Mouse (Mus musculus) CH12.LX (cell line): ENCODE data around the gene Aspg. TPM values are rescaled to one million over a fixed set of nuclear protein-coding genes. Genes with fewer than 3 reads are reported as not detected.

Source experiments
- DNase-seq: peaks from one replicate; pipeline ENCODE4 v3.0.0-alpha.2; 2013; ENCODE audit errors: extremely low read depth
- H3K27ac ChIP-seq: 2 replicates; pipeline ENCODE4 v1.5.1; 2012; ENCODE audit warnings: low read depth, mild to moderate bottlenecking, control low read depth, moderate library complexity; ENCODE audit not compliant: insufficient read depth
- H3K27me3 ChIP-seq: replicated peaks from 2 replicates; pipeline ENCODE3; 2012; ENCODE audit warnings: inconsistent platforms
- H3K36me3 ChIP-seq, 2 experiments: replicated peaks in 1 of 2; 2 replicates each; pipeline versions ENCODE3 to v1.6.1; 2012; ENCODE audit warnings: inconsistent platforms in 1 of 2, low read length in 1 of 2, mild to moderate bottlenecking in 1 of 2, mixed read lengths in 1 of 2, moderate library complexity in 1 of 2; ENCODE audit not compliant: control insufficient read depth in 1 of 2, insufficient read depth in 1 of 2
- H3K4me1 ChIP-seq, 2 experiments: 2 replicates each; pipeline ENCODE4 v1.6.1; 2012; ENCODE audit warnings: inconsistent platforms in 1 of 2, moderate library complexity in 1 of 2; ENCODE audit not compliant: insufficient read depth in 2 of 2, control insufficient read depth in 1 of 2
- H3K4me2 ChIP-seq: 2 replicates; pipeline ENCODE4 v1.6.1; 2012; ENCODE audit warnings: low read depth, mild to moderate bottlenecking, control low read depth; ENCODE audit not compliant: poor library complexity, insufficient read depth, severe bottlenecking
- H3K4me3 ChIP-seq, 3 experiments: fragments of 150-350 bp in 1 of 3; sonication (generic) in 1 of 3; replicated peaks in 1 of 3; 2 replicates each; pipeline versions ENCODE3 to v1.5.1; 2011 to 2012; ENCODE audit warnings: low read depth in 2 of 3, low read length in 2 of 3, mild to moderate bottlenecking in 2 of 3, moderate library complexity in 2 of 3, control low read depth in 1 of 3, improper control_type of control experiment in 1 of 3, inconsistent platforms in 1 of 3, mixed read lengths in 1 of 3; ENCODE audit not compliant: poor library complexity in 1 of 3
- H3K79me2 ChIP-seq: replicated peaks from 2 replicates; pipeline ENCODE4 v1.6.1; 2012; ENCODE audit warnings: mild to moderate bottlenecking, moderate library complexity; ENCODE audit not compliant: control insufficient read depth, poor library complexity, insufficient read depth, severe bottlenecking; ENCODE audit errors: extremely low read depth
- H3K9ac ChIP-seq: 2 replicates; pipeline ENCODE4 v1.6.1; 2012; ENCODE audit warnings: low read depth, mild to moderate bottlenecking, control low read depth, moderate library complexity; ENCODE audit not compliant: insufficient read depth
- H3K9me3 ChIP-seq: replicated peaks from 2 replicates; pipeline ENCODE3; 2012; ENCODE audit warnings: low read length, inconsistent platforms, mixed read lengths
- BHLHE40 ChIP-seq: IDR thresholded peaks from 2 replicates; pipeline ENCODE4 v1.6.1; 2011; ENCODE audit warnings: mild to moderate bottlenecking, low read depth, low read length, improper control_type of control experiment
- CTCF ChIP-seq, 2 experiments: IDR thresholded peaks in 1 of 2; conservative IDR thresholded peaks in 1 of 2; 2 replicates each; pipeline ENCODE4 v1.5.1; 2011 to 2012; ENCODE audit warnings: low read depth in 2 of 2, low read length in 2 of 2, improper control_type of control experiment in 1 of 2, inconsistent platforms in 1 of 2, mild to moderate bottlenecking in 1 of 2, moderate library complexity in 1 of 2
- GABPA ChIP-seq: IDR thresholded peaks from 2 replicates; pipeline ENCODE4 v1.6.1; 2012; ENCODE audit warnings: low read depth, low read length, improper control_type of control experiment, inconsistent platforms; ENCODE audit not compliant: insufficient replicate concordance
- IRF4 ChIP-seq: IDR thresholded peaks from 2 replicates; pipeline ENCODE4 v1.6.1; 2014; ENCODE audit warnings: low read depth, mild to moderate bottlenecking, inconsistent platforms, low read length, improper control_type of control experiment
- KAT2A ChIP-seq: IDR thresholded peaks from 2 replicates; pipeline ENCODE4 v1.6.1; 2012; ENCODE audit warnings: low read length, improper control_type of control experiment, inconsistent platforms; ENCODE audit not compliant: insufficient replicate concordance
- MAFK ChIP-seq: IDR thresholded peaks from 2 replicates; pipeline ENCODE4 v1.6.1; 2011; ENCODE audit warnings: low read length, improper control_type of control experiment; ENCODE audit not compliant: insufficient replicate concordance
- MAZ ChIP-seq: IDR thresholded peaks from 2 replicates; pipeline ENCODE4 v1.6.1; 2012; ENCODE audit warnings: low read depth, mild to moderate bottlenecking, inconsistent platforms, low read length, improper control_type of control experiment, moderate library complexity
- MEF2A ChIP-seq: IDR thresholded peaks from 2 replicates; pipeline ENCODE4 v1.6.1; 2014; ENCODE audit warnings: low read depth, mild to moderate bottlenecking, inconsistent platforms, low read length, improper control_type of control experiment, borderline replicate concordance
- MXI1 ChIP-seq: IDR thresholded peaks from 2 replicates; pipeline ENCODE4 v1.6.1; 2011; ENCODE audit warnings: mild to moderate bottlenecking, low read depth, low read length, improper control_type of control experiment
- MYC ChIP-seq: IDR thresholded peaks from 2 replicates; pipeline ENCODE4 v1.6.1; 2011; ENCODE audit warnings: low read depth, mild to moderate bottlenecking, improper control_type of control experiment, low read length
- NELFE ChIP-seq: IDR thresholded peaks from 2 replicates; pipeline ENCODE4 v1.6.1; 2011; ENCODE audit warnings: low read depth, low read length, improper control_type of control experiment
- POLR2A ChIP-seq: IDR thresholded peaks from 2 replicates; pipeline ENCODE4 v1.6.1; 2011; ENCODE audit warnings: low read depth, mild to moderate bottlenecking, improper control_type of control experiment, low read length
- POLR2AphosphoS2 ChIP-seq: IDR thresholded peaks from 2 replicates; pipeline ENCODE4 v1.6.1; 2011; ENCODE audit warnings: low read depth, low read length, improper control_type of control experiment
- RAD21 ChIP-seq: IDR thresholded peaks from 2 replicates; pipeline ENCODE4 v1.6.1; 2011; ENCODE audit warnings: low read depth, mild to moderate bottlenecking, low read length, improper control_type of control experiment, moderate library complexity
- RCOR1 ChIP-seq: conservative IDR thresholded peaks from 2 replicates; pipeline ENCODE4 v1.6.1; 2012; ENCODE audit warnings: low read depth, mild to moderate bottlenecking, inconsistent platforms, low read length, improper control_type of control experiment
- SIN3A ChIP-seq: IDR thresholded peaks from 2 replicates; pipeline ENCODE4 v1.6.1; 2012; ENCODE audit warnings: low read length, improper control_type of control experiment, inconsistent platforms
- TBP ChIP-seq: conservative IDR thresholded peaks from 2 replicates; pipeline ENCODE4 v1.6.1; 2011; ENCODE audit warnings: low read depth, low read length, improper control_type of control experiment
- TCF12 ChIP-seq: IDR thresholded peaks from 2 replicates; pipeline ENCODE4 v1.6.1; 2014; ENCODE audit warnings: low read depth, mild to moderate bottlenecking, inconsistent platforms, low read length, improper control_type of control experiment
- UBTF ChIP-seq: IDR thresholded peaks from 2 replicates; pipeline ENCODE4 v1.6.1; 2012; ENCODE audit warnings: low read depth, mild to moderate bottlenecking, inconsistent platforms, low read length, improper control_type of control experiment, moderate library complexity
- ZC3H11A ChIP-seq: IDR thresholded peaks from 2 replicates; pipeline ENCODE4 v1.6.1; 2012; ENCODE audit warnings: low read depth, mild to moderate bottlenecking, inconsistent platforms, low read length, improper control_type of control experiment
- ZKSCAN1 ChIP-seq: IDR thresholded peaks from 2 replicates; pipeline ENCODE4 v1.6.1; 2012; ENCODE audit warnings: low read depth, inconsistent platforms, low read length, improper control_type of control experiment, borderline replicate concordance
- dilution Hi-C: fragments of 300-500 bp; cut with MboI; formaldehyde crosslinking; loops from 2 replicates; pipeline ENCODE4 v1.14.3; 2020; ENCODE audit warnings: low sequenced_read_pairs; ENCODE audit not compliant: extremely low pct_unique_long_range_greater_than_20kb, extremely low pct_ligation_motif_present
- in situ Hi-C: fragments of 300-500 bp; cut with MboI; formaldehyde crosslinking; loops from 3 replicates; pipeline ENCODE4 v1.14.3; 2019; ENCODE audit warnings: low sequenced_read_pairs, low pct_ligation_motif_present, low pct_unique_long_range_greater_than_20kb, mixed read lengths
- polyA plus RNA-seq: library from polyadenylated mRNA; unstranded; fragments of >175 nt; gene quantifications from 2 replicates; pipeline ENCODE4 v1.2.1, GENCODE M21; 2012; ENCODE audit warnings: low read depth; ENCODE audit not compliant: insufficient read length
- total RNA-seq, 2 experiments: library from RNA; depleted of rRNA; stranded (reverse); fragments of 300-350 nt in 1 of 2; fragments of >200 nt in 1 of 2; gene quantifications; 2 replicates each; pipeline ENCODE4 v1.2.3; 2012 to 2014

The Aspg gene
- total and polyA plus RNA-seq, 3 experiments = not detected

GRCm38 (mm10) chr12:112158784-112159183 lies 52.3 kb downstream of the Aspg start:
- H3K36me3 ChIP-seq = no peaks in the 10 kb centered on the region
- H3K79me2 ChIP-seq = no peaks in the 10 kb centered on the region
- no peak for TF ChIP-seq TCF12
- no peak for TF ChIP-seq POLR2AphosphoS2
- no peak for TF ChIP-seq KAT2A
- TF ChIP-seq MAFK = no peak
- TF ChIP-seq NELFE = no peak
- no peak for TF ChIP-seq GABPA
- TF ChIP-seq BHLHE40 = no peak
- no peak for TF ChIP-seq IRF4
- TF ChIP-seq, all 38 proteins: peak for 0
- Histone ChIP-seq H3K9me3 (no peaks in the 10 kb centered on the region), H3K4me2 (no peak overlapping the region), H3K4me3 (no peak overlapping the region), H3K27ac (no peak overlapping the region), H3K9ac (no peak overlapping the region), H3K27me3 (peaks cover 95% of the 10 kb centered on the region), H3K4me1 (no peaks in the 10 kb centered on the region)
- in situ Hi-C loops (no loop called here), dilution Hi-C loops (no loop called here)
- no peak for DNase-seq

GRCm38 (mm10) chr12:112163981-112164839 lies 57.7 kb downstream of the Aspg start:
- Histone ChIP-seq H3K4me3 (no peak overlapping the region), H3K4me1 (no peaks in the 10 kb centered on the region), H3K4me2 (no peak overlapping the region), H3K9ac (no peak overlapping the region)
- dilution Hi-C loops = no loop called here
- TF ChIP-seq MYC (no peak), UBTF (no peak), MAZ (no peak), RCOR1 (no peak)
- TF ChIP-seq, all 38 proteins: peak for 0
- no peaks in the 10 kb centered on the region for H3K79me2 ChIP-seq
- in situ Hi-C loops = no loop called here
- no peaks in the 10 kb centered on the region for H3K36me3 ChIP-seq
- H3K9me3 ChIP-seq = no peaks in the 10 kb centered on the region
- peaks cover 95% of the 10 kb centered on the region for H3K27me3 ChIP-seq
- no peak overlapping the region for H3K27ac ChIP-seq
- DNase-seq = no peak

DNA sequence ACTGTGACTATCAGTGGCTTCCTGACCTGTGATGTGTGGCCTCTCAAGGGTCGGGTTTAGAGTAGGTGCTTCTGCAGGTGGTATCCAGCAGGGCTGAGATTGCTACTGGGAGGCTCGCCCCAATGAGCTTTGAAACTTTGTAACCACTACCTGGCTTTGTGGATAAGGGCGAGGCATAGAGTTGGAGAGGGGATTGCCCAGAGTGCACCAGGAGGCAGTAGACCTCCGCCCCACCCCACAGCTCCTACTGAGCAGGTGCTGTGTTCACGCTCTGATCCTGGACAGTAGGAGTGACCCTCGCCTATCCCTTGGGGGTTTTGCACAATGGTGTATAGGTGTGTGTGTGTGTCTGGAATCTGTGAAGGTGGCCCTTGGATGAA lies 58.4 kb downstream of the Aspg start:
- H3K4me3 ChIP-seq = no peak overlapping the region
- no peaks in the 10 kb centered on the region for H3K79me2 ChIP-seq
- no peaks in the 10 kb centered on the region for H3K4me1 ChIP-seq
- no peak for DNase-seq
- no peak overlapping the region for H3K9ac ChIP-seq
- in situ Hi-C loops = no loop called here
- H3K27ac ChIP-seq = no peak overlapping the region
- H3K9me3 ChIP-seq = no peaks in the 10 kb centered on the region
- H3K4me2 ChIP-seq = no peak overlapping the region
- peaks cover 95% of the 10 kb centered on the region for H3K27me3 ChIP-seq
- TF ChIP-seq POLR2A (no peak), RAD21 (no peak), ZC3H11A (no peak), MAZ (no peak), TBP (no peak), SIN3A (no peak), CTCF (conservative IDR thresholded peaks at IDR 0.05 in 1 of 2, IDR thresholded peaks at IDR 0.05 in 1 of 2; ENCODE audit: low read depth in 2 of 2, low read length in 2 of 2) (no peak), MEF2A (no peak), MAFK (no peak), NELFE (no peak), MXI1 (no peak), MYC (no peak), ZKSCAN1 (no peak)
- no peaks in the 10 kb centered on the region for H3K36me3 ChIP-seq
- dilution Hi-C loops = no loop called here
